Mouse (Mus musculus) right cerebral cortex, postnatal 10 days (tissue): ENCODE measurements at regions not wholly inside any gene's neighbourhood (a gene's known extent, or its start where the extent isn't known, plus 50 kb on each side); places are given as distances from the start of the nearest gene placed in this dataset.

Source experiments
- DNase-seq, 2 experiments: peaks; one replicate each; pipeline ENCODE4 v3.0.0; 2021; ENCODE audit warnings: low spot score in 2 of 2

DNA sequence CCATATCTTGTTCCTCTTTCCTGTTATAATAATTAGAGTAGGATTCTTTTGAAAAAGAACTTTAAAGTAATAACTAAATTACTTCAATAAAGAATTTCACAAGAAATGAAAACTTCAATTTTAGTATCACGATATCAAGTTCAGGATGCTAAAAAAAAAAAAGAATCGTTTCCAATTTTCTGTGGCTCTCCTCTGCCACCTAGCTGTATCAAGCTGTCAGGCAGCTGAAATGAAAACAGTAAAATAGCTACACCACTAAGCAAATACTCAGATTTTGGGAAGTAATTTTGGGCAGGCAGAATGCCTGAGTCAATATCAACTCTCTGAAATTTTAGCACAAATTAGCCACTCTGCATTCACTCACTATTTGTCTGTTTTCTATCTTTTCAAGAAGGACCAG is 694.5 kb upstream of the Arrdc3 start:
- DNase-seq = no peak

DNA sequence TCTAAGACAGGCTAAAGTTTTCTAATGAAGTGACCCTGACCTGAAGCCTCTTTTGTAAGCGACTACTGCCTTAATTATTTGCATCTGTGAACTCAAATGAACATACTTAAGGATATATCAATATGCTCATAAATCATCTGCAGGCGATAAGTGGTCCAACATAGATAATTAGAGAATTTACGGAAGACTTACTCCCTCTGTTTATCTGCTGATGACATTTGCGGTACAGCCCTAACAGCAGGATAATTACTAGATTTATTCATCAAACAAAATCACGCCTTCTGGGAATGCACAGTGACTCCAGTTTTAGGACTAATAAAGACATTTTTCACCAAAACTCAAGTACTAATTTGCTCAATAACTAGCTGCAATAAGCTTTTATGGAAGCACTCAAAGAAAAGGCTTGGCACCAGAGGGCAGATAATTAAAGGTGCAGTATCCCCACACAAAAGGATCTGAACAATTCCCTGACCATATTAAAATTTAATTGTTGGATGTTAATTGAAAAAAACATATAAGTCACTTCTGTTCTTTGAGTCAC is 688.0 kb upstream of the Arrdc3 start:
- DNase-seq = no peak

DNA sequence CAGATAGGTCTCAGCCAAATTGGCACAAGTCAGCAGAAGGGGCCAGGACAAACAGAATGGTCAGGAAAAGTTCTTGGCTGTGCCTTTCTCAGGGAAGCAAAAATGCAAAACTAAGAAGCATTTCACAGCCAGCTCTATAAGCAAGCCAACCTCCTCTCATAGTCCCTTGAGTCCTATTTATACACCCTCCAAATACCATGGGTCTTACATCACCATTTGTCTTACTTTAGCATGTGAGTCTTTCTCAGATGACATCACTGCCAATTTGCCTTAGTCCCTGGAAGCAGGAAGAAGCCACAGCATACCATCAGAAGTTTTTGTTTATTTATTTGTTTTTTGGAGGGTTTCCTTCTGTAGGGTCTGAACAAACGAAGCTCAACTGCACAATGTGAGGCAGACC is 659.1 kb upstream of the Arrdc3 start:
- no peak for DNase-seq

DNA sequence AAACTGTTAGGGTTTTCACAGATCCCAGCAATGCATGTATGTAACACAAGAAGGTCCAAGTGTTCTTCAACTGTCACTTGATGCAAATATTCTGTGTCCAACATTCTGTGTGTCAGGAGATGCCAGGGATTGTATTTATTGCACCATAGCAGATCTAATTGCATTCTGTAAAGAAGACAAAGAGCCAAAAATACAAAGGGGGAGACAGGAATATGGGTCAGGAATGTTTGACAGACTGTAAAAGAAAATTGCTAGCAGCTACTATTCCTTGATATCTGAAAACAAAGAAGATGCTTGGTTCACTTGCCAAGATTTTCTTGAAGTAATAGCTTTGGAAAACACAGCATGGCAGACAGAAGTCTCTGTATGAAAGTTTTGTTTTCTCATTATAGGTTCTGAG is 651.8 kb upstream of the Arrdc3 start:
- DNase-seq = no peak

DNA sequence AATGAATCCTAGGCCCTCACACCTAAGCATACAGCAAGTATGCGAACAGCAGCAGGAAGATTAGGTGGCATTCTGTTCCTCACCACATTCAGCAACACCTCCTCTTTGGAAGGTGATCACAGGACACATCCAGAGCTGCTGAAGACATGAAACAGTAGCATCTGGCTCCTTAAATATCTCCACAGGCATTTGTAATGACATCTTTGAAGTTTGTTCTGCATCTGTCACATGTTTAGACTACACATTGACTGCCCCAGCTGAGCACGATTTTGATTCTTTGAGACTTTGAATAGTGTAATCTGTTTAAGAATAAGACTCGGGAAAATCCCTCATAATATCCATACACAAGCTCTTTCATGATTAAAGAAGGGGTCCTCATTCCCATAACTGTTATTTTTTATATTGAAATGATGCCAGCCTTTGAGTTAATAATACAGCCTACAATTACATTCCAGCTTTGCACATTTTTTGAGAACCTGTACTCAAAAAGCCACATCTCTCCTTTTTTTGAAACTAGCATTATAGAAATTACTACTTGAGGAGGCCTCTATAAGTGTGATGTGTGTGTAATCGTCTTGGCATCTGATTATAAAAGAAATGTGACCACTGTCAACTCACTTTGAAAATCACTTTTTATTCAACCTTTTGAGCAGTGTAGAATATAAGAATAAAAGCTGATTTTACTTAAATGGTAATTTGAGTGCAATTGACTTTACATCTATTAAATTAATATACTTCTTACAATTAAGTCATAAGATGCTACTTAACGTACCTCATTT is 647.7 kb upstream of the Arrdc3 start:
- DNase-seq = no peak

DNA sequence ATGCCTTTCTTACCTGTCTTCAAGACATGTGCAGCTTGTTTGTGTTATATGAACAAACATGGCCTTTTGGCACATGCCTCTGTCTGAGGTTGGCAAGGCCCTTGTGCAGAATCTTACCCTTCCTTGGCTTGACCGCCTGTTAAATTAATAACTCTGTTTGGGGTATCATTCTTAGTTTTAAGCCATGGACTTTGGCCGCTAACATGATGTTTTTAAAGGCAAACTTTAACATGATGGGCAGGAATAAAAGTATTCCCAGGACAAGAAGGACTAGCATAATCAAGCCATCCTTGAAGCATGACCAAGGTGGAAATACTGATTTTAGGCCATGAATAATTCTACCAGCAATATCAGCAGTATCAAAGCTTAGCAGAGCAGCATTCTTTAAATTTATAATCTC is 620.4 kb upstream of the Arrdc3 start:
- no peak for DNase-seq

DNA sequence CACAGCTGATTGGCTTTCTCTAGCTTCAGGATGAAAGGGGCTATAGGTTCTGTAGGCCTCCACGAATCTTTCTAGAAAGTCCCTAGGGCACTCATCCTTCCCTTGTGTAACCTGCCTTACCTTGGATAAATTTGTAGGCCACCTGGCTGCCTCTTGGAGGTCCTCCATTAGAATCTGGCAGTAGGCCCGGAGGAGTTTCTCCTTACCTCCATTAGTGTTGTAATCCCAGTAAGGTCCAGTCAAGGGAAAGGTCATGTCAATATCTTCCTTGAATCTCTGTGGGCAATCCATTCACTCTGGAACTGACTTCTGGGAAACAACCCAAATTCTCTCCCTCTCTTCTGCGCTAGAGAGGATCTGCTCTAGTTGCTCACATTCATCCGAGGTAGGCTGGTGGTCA is 616.1 kb upstream of the Arrdc3 start:
- no peak for DNase-seq

DNA sequence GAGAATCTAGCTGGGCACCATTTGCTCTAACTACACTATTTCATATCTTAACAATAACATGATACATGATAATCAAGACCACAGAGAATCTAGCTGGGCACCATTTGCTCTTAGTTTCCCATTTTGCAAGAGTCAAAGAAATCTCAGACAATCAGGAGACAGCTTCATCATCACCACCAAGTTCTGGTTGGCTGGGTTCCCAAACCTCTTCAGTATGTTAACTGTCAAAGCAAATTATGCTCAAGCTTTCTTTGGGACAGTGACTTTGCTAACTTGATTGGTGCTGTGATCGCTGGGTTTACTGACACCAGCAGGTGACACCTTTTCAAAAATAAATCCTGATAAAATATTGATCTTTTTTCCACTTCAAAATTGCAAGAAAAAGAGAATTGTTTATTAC is 609.2 kb upstream of the Arrdc3 start:
- DNase-seq = no peak

DNA sequence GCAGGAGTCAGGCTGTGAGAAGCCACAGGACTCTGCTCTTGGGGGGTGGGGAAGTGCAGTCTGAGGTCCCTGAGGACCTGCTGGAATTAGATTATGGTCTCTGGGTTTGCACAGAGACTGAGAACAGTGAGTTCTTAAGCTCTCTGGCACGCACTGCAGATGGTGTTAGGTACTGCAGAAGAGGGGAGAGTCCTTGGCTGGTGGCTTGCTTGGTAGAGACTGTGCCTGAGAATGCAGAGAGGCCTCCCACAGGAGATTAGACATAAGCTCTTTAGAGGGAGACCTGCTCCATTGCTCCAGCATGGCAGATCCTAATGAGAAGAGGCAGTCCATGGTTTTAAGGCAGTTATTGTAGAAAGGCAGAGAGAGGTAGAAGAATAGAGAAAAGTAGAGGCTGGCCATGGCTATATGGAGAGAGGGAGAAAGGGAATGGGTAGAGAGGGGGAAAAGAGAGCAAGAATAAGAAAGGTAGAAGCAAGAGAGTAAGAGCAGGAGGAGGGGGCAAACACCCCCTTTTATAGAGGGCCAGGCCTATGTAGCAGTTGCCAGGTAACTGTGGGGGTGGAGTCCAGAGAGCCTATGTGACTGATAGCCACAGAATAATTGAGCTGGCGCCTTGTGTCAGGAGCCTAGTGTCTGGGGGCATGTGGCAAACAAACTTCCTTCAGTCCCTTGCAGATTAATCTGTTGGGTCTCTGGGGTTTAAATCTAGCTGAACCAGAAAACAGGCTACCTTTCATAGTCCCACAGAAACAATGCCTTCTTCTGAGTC is 591.3 kb upstream of the Arrdc3 start:
- no peak for DNase-seq

DNA sequence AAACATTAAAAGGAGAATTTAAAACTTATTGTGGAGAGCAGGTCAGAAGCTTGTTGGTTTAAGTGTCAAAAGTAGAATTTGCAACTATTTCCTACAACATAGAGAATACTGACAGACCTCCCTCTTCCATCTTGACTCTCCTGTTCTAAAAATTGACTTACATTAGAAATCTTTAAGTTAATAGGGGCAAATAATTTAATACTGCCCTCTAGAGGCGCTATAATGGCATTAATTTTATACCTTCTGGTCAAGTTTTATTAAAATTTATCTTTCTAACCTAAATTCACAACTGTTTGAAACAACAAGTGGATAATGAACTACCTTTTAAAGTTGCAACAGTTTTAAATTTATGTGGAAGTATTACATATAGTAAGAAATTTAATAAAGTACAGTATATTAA is 587.5 kb upstream of the Arrdc3 start:
- no peak for DNase-seq

DNA sequence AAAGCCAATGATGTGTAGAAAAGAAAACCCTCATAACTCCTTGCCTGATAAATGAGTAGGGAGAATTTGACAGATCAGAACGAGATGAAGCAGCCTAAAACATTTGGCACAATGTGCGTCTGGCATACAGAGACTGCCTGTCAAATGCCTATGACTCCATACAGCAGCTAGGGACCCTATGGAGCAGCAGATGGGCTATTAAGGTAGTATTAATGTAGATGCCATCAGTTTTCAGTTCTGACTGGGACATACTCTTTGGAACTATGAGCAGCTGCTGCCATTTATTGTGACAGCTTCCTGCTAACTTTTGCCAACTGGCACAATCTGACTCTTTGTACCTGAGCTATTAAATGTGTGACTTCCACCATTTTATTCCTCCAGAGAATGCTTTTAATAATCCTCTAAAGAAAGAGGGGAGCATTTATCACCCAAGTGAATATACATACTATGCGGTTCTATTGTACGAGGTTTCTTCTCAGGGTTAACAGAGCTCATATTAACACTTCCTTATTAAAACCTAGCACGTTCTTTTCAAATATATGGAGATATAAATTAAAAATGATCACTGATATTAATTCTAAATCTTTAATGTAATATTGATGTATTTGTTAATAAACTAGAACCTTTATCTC is 549.0 kb upstream of the Arrdc3 start:
- no peak for DNase-seq

DNA sequence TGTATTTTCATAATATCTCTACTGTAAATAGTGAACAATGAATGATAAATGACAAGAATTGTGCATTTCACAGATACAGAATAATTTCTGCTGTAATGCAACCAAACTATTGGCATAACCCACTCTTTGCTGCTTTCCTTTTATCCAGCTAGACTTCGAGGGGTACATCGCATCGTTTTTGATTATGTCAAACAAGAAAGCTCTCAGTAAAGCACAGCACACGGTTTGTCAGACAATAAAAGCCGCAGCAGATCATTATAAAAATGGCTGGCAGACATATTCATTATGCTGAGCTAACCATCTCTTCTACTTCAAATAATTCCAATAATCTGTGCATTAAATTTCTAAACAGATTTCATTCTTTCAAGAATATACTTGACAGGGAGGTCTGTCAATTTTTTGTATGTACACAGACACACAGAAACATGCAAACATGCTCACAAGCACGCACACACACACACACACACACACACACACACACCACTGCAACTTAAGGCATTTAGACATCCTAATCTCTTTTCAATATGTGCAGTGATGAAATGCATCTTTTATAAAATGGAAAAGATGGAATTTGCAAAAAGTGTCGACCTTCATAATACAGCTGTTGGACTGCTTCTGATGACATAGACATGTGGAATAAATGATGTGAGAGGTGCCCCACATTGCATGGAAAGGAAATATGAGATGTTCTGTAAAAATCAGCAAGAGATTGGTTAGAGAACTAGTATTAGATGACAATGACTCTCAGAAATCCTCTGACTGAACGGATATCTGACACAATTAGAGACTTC is 548.1 kb upstream of the Arrdc3 start:
- no peak for DNase-seq

DNA sequence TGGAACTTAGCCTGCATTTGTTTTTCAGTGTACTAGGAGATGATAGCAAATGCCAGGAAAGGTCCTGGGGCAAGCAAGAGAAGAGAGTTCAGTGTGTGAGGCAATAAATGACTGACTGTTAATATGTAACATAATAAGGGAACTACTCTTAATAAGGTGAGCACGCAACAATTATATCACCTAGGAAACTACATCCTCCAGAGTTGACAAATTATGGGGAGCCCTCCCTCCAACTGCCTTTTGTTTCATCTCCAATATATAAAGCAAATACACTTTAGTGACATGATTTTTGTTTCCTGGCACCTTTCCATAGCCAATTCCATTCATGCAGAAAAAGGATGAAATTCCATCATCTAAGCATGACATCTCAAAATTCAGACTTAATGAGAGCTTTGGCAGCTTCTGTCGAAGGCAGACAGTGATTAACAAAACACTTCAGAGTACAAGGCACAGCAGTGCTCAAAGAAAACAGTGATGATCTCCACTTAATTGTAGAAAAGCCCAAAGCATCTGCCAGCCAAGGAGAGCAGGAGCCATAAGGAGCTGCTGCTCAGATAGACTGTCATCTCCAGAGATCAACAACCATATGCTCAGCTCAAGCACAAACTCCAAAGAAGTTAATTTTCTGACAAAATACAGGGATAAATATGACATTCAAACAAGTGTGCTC is 536.1 kb upstream of the Arrdc3 start:
- no peak for DNase-seq

DNA sequence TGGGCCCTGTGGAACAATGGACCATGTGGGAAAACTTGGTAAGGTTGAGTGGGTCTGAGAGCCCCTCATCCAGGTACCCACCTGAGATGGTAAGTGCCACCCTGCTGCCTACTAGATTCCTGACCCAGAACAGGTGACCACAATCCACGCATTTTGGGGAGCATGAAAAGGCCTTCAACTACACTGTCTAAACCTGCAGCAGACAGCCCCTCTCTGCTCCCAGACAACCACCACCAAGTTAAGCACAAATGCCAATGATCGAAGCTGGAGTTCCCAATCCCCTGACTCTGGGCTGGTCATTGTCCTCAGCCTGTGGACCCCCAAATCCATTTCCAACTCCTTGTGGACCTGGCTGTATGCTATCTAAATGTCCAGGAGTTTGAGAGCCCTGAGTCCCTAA is 517.2 kb upstream of the Arrdc3 start:
- DNase-seq = no peak

DNA sequence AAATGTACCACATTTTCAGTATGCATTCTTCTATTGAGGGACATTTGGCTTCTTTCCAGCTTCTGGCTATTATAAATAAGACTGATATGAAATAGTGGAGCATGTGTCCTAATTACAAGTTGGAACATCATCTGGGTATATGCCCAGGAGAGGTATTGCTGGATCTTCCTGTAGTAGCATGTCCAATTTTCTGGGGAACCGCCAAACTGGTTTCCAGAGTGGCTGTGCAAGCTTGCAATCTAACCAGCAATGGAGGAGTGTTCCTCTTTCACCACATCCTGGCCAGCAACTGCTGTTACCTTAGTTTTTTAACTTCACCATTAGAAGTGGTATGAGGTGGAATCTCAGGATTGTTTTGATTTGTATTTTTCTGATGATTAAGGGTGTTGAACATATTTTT is 512.7 kb upstream of the Arrdc3 start:
- no peak for DNase-seq

DNA sequence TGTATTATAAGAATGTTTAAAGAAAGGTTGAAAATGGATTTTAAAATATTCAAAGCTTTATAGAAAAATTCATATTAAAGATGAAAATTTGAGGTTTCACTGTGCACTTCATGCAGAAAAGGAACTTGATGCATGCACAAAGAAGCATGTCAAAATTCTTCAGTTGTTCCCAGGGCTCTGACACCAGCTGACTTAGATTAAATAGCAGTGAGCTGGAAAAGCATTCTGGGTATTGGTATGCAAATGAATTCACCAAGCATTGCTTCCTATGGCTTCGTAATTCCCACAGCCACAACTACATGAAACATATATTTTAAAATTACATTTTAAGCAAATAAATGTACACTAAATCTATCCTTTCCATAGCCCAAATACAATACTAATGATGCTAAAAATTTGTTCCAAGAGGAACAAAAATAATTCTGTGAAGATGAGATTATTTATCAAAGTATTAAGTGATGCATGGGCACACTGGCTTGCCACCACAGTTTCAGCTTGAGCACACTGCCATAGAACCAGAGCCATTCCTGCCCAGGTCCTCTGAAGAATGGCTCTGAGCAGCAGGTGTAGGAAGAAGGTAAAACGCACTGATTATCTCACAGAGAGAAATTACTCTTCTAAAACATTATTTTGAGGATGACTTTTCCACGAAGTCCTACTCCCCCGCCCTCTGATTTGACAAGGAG is 501.8 kb upstream of the Arrdc3 start:
- no peak for DNase-seq

DNA sequence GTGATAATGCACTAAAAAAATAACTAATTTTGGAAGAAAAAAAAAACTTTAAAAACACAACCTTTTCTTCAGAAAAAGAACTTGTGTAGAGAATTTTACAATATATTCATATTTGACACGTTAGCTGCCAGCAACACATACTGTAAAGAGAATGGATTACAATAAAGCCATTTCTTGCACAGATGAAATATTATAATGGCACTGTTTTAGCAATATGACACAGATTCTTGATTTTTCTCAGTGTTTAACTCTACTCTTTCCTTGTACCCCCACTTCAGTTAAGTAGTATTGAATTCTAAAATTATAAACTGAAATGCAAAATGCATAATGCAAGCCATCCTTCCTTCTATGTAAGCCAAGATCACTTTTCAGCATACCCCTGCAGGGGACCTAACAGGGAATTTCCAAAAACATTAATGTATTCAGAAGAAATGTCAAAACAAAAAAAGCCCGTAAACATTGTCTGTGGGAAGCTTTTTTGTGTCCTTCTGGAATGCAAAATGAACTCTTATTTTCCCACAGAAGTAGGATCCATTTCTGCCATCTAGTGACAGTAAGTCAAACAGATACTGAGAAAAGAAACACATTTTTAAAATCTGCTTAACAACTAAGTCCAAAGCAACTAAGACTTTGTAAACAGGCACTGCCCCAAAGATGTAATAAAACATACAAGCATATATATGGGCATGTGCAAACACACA is 501.1 kb upstream of the Arrdc3 start:
- no peak for DNase-seq

DNA sequence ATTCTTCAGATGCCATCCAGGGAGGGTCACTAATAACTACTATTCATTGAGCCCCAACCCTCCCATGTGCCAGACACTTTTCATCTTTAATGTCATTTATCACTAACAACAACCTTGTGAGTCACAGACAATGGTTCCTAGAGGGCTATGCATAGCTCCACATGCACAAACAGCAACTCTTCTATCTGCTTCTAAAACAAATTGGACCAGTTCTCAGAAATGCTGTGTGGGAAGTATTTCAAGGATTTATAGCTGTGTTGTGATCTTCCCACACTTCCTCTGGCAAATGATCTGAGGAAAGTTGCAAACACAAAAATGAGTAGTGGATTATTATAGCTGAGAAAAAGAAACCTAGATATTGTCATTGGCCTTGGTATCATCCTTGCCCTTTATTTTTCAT is 474.3 kb upstream of the Arrdc3 start:
- DNase-seq = no peak

DNA sequence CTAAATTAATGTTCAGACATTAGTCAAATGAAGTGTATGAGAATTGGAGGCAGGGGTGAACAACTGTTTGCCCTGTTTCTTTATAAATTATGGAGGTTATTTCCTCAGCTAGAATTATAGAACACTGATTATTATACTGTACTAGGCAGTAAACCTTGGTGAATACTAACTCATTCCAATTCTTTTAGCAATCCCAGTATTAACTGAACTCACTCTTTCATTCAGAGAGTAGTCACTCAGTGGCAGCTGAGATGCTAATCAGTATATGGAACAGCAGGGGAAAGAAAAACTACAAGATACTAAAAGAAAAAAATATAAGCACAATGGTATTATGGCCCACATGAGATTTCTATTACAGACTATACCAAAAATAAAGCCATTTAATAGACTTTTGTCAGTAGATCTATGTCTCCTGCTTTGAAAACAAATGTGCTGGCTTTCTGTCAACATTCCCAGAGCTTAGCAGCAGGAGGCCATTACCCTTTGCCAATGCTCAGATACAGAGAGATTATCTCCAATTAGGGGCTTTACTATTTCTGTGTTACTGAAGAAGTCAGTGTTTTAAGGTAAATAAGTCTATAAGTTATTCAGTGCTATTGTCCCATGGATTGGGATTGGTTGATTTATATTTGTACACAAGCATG is 473.3 kb upstream of the Arrdc3 start:
- DNase-seq = no peak
